Mouse (Mus musculus): ENCODE data around the gene Bsg. TPM values are rescaled to one million over a fixed set of nuclear protein-coding genes. Genes with fewer than 3 reads are reported as not detected.

Bsg gene
- total and polyA plus RNA-seq, 2 experiments = 523 to 652 TPM

DNA sequence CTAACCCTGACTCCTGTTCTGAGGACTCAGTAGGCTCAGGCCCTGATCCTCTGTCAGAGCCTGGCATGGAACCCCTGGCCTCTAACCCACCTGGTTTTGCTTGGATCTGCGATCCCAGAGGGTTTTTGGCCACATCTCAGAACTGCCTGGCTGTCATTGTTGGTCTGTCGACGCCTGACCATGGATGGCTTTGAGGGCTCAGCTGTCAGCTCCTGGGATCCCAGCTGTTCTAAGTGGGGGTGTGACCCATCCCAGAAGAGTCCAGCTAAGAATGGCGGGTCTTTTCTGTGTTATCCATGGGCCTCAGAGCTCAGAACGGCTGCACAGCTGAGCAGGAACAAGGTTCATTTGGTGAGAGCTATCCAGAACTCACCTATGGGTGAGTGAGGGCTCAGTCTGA lies 16.8 kb downstream of the Bsg start:
- Histone ChIP-seq H3K4me1 (ENCODE audit: control insufficient read depth, insufficient read depth, low read length) (no peaks in the 10 kb centered on the region), H3K9ac (ENCODE audit: low read depth, low read length) (no peak overlapping the region), H3K4me3 (ENCODE audit: insufficient read depth, low read depth, low read length) (no peak overlapping the region), H3K79me2 (ENCODE audit: control insufficient read depth, insufficient read depth, low read length) (no peaks in the 10 kb centered on the region), H3K27me3 (ENCODE audit: control insufficient read depth, insufficient read depth, low read length) (peaks cover 9% of the 10 kb centered on the region), H3K36me3 (ENCODE audit: control insufficient read depth, insufficient read depth, low read length) (no peaks in the 10 kb centered on the region), H3K27ac (replicated peaks; ENCODE audit: insufficient read depth, low read depth, low read length) (no peak overlapping the region)
- WGBS = 56% methylated on average over 5 of the region's 5 CpGs
- TF ChIP-seq POLR2A (IDR thresholded peaks at IDR 0.05; ENCODE audit: extremely low read depth, insufficient read depth, low read length) = no peak
- TF ChIP-seq CTCF (IDR thresholded peaks at IDR 0.05; ENCODE audit: low read depth, low read length) = no peak
- no peak for DNase-seq (ENCODE audit: extremely low read depth, low read depth, low spot score)

DNA sequence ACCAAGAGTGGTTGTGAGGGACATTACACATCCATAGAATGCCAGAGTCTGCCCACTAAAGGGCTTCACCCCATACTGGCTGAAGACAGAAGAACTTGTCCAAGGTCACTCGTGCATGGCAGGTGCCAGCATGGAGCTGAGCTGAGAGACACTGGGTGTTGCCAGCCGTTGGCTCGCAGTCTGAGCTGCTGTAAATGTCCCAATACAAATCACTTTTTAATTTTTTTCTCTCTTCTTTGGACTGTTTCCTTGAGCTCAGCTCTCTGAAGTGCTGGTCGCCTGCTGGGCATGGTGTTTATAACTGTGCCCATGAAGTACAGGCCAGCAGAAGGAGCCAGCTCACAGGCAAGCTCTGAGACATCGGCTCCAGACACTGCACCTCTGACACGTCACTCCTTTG lies 18.8 kb downstream of the Bsg start:
- no peak overlapping the region for H3K4me3 ChIP-seq (ENCODE audit: insufficient read depth, low read depth, low read length)
- no peaks in the 10 kb centered on the region for H3K4me1 ChIP-seq (ENCODE audit: control insufficient read depth, insufficient read depth, low read length)
- H3K9ac ChIP-seq (ENCODE audit: low read depth, low read length) = no peak overlapping the region
- no peak for DNase-seq (ENCODE audit: extremely low read depth, low read depth, low spot score)
- H3K27ac ChIP-seq (replicated peaks; ENCODE audit: insufficient read depth, low read depth, low read length) = no peak overlapping the region
- WGBS = 69% methylated on average over 6 of the region's 6 CpGs
- H3K27me3 ChIP-seq (ENCODE audit: control insufficient read depth, insufficient read depth, low read length) = no peaks in the 10 kb centered on the region
- H3K79me2 ChIP-seq (ENCODE audit: control insufficient read depth, insufficient read depth, low read length) = no peaks in the 10 kb centered on the region
- no peaks in the 10 kb centered on the region for H3K36me3 ChIP-seq (ENCODE audit: control insufficient read depth, insufficient read depth, low read length)
- TF ChIP-seq CTCF (IDR thresholded peaks at IDR 0.05; ENCODE audit: low read depth, low read length) = no peak

- WGBS = 78% methylated on average over 7 of the region's 7 CpGs
- Histone ChIP-seq H3K27ac (replicated peaks; ENCODE audit: insufficient read depth, low read depth, low read length) (no peak overlapping the region), H3K4me1 (ENCODE audit: control insufficient read depth, insufficient read depth, low read length) (no peaks in the 10 kb centered on the region), H3K36me3 (ENCODE audit: control insufficient read depth, insufficient read depth, low read length) (no peaks in the 10 kb centered on the region), H3K4me3 (ENCODE audit: insufficient read depth, low read depth, low read length) (no peak overlapping the region), H3K79me2 (ENCODE audit: control insufficient read depth, insufficient read depth, low read length) (no peaks in the 10 kb centered on the region), H3K9ac (ENCODE audit: low read depth, low read length) (no peak overlapping the region), H3K27me3 (ENCODE audit: control insufficient read depth, insufficient read depth, low read length) (no peaks in the 10 kb centered on the region)
- no peak for DNase-seq (ENCODE audit: extremely low read depth, low read depth, low spot score)
- TF ChIP-seq CTCF (IDR thresholded peaks at IDR 0.05; ENCODE audit: low read depth, low read length) = no peak
- no peak for TF ChIP-seq POLR2A (IDR thresholded peaks at IDR 0.05; ENCODE audit: extremely low read depth, insufficient read depth, low read length)
These were observed 19.4 kb downstream of the Bsg start for GRCm38 (mm10) chr10:79723692-79724091.

GRCm38 (mm10) chr10:79726090-79726489 lies 21.8 kb downstream of the Bsg start:
- 37% methylated on average over 11 of the region's 11 CpGs for WGBS
- peak; percentile 85 for TF ChIP-seq CTCF (IDR thresholded peaks at IDR 0.05; ENCODE audit: low read depth, low read length)
- TF ChIP-seq POLR2A (IDR thresholded peaks at IDR 0.05; ENCODE audit: extremely low read depth, insufficient read depth, low read length) = no peak
- H3K27ac ChIP-seq (replicated peaks; ENCODE audit: insufficient read depth, low read depth, low read length) = no peak overlapping the region
- H3K9ac ChIP-seq (ENCODE audit: low read depth, low read length) = no peak overlapping the region
- H3K4me3 ChIP-seq (ENCODE audit: insufficient read depth, low read depth, low read length) = no peak overlapping the region
- no peaks in the 10 kb centered on the region for H3K4me1 ChIP-seq (ENCODE audit: control insufficient read depth, insufficient read depth, low read length)
- no peaks in the 10 kb centered on the region for H3K36me3 ChIP-seq (ENCODE audit: control insufficient read depth, insufficient read depth, low read length)
- no peaks in the 10 kb centered on the region for H3K79me2 ChIP-seq (ENCODE audit: control insufficient read depth, insufficient read depth, low read length)
- no peaks in the 10 kb centered on the region for H3K27me3 ChIP-seq (ENCODE audit: control insufficient read depth, insufficient read depth, low read length)
- no peak for DNase-seq (ENCODE audit: extremely low read depth, low read depth, low spot score)

GRCm38 (mm10) chr10:79728323-79729249 lies 24.3 kb downstream of the Bsg start:
- no peaks in the 10 kb centered on the region for H3K4me1 ChIP-seq (ENCODE audit: control insufficient read depth, insufficient read depth, low read length)
- WGBS = 73% methylated on average over 28 of the region's 28 CpGs
- no peak overlapping the region for H3K4me3 ChIP-seq (ENCODE audit: insufficient read depth, low read depth, low read length)
- H3K27me3 ChIP-seq (ENCODE audit: control insufficient read depth, insufficient read depth, low read length) = no peaks in the 10 kb centered on the region
- DNase-seq (ENCODE audit: extremely low read depth, low read depth, low spot score) = no peak
- no peaks in the 10 kb centered on the region for H3K36me3 ChIP-seq (ENCODE audit: control insufficient read depth, insufficient read depth, low read length)
- TF ChIP-seq POLR2A (IDR thresholded peaks at IDR 0.05; ENCODE audit: extremely low read depth, insufficient read depth, low read length) = no peak
- no peak for TF ChIP-seq CTCF (IDR thresholded peaks at IDR 0.05; ENCODE audit: low read depth, low read length)
- no peak overlapping the region for H3K27ac ChIP-seq (replicated peaks; ENCODE audit: insufficient read depth, low read depth, low read length)
- H3K79me2 ChIP-seq (ENCODE audit: control insufficient read depth, insufficient read depth, low read length) = no peaks in the 10 kb centered on the region
- no peak overlapping the region for H3K9ac ChIP-seq (ENCODE audit: low read depth, low read length)

GRCm38 (mm10) chr10:79729357-79729965 lies 25.2 kb downstream of the Bsg start:
- TF ChIP-seq POLR2A (IDR thresholded peaks at IDR 0.05; ENCODE audit: extremely low read depth, insufficient read depth, low read length) (no peak), CTCF (IDR thresholded peaks at IDR 0.05; ENCODE audit: low read depth, low read length) (no peak)
- WGBS = 73% methylated on average over 13 of the region's 13 CpGs
- H3K36me3 ChIP-seq (ENCODE audit: control insufficient read depth, insufficient read depth, low read length) = no peaks in the 10 kb centered on the region
- no peak overlapping the region for H3K9ac ChIP-seq (ENCODE audit: low read depth, low read length)
- DNase-seq (ENCODE audit: extremely low read depth, low read depth, low spot score) = no peak
- no peaks in the 10 kb centered on the region for H3K4me1 ChIP-seq (ENCODE audit: control insufficient read depth, insufficient read depth, low read length)
- H3K27me3 ChIP-seq (ENCODE audit: control insufficient read depth, insufficient read depth, low read length) = no peaks in the 10 kb centered on the region
- H3K4me3 ChIP-seq (ENCODE audit: insufficient read depth, low read depth, low read length) = no peak overlapping the region
- no peaks in the 10 kb centered on the region for H3K79me2 ChIP-seq (ENCODE audit: control insufficient read depth, insufficient read depth, low read length)
- H3K27ac ChIP-seq (replicated peaks; ENCODE audit: insufficient read depth, low read depth, low read length) = no peak overlapping the region

All from liver, adult 2 months (tissue).